Mouse (Mus musculus) lung, embryonic 16.5 days (tissue): ENCODE measurements around the gene Lin37. TPM values are rescaled to one million over a fixed set of nuclear protein-coding genes. Genes with fewer than 3 reads are reported as not detected.

Experiments used
- ATAC-seq: fragments of 200-750 bp; cut with Nextera tagmentation; 2 replicates; pipeline ENCODE4 v1.8.0; 2017; ENCODE audit warnings: low read depth, mild to moderate bottlenecking, moderate library complexity
- H3K27ac ChIP-seq: fragments of 300-500 bp; sonication (generic); 2 replicates; pipeline ENCODE4 v1.5.1; 2014; ENCODE audit warnings: mild to moderate bottlenecking, control low read depth, low read length
- H3K27me3 ChIP-seq: fragments of 300-500 bp; sonication (generic); 2 replicates; pipeline ENCODE4 v1.6.1; 2014; ENCODE audit warnings: low read depth, low read length, mixed read lengths; ENCODE audit not compliant: control insufficient read depth, insufficient read depth
- H3K36me3 ChIP-seq: fragments of 300-500 bp; sonication (generic); 2 replicates; pipeline ENCODE4 v1.6.1; 2014; ENCODE audit warnings: low read length; ENCODE audit not compliant: control insufficient read depth, insufficient read depth
- H3K4me1 ChIP-seq: fragments of 300-500 bp; sonication (generic); replicated peaks from 2 replicates; pipeline ENCODE4 v1.6.1; 2014; ENCODE audit warnings: low read length, mixed read lengths; ENCODE audit not compliant: control insufficient read depth, insufficient read depth
- H3K4me2 ChIP-seq: fragments of 300-500 bp; sonication (generic); 2 replicates; pipeline ENCODE4 v1.6.1; 2014; ENCODE audit warnings: low read depth, low read length, control low read depth
- H3K4me3 ChIP-seq: fragments of 300-500 bp; sonication (generic); 2 replicates; pipeline ENCODE4 v1.5.1; 2014; ENCODE audit warnings: mild to moderate bottlenecking, low read length, control low read depth
- H3K9ac ChIP-seq: fragments of 300-500 bp; sonication (generic); 2 replicates; pipeline ENCODE4 v1.6.1; 2014; ENCODE audit warnings: low read length, control low read depth
- H3K9me3 ChIP-seq: fragments of 300-500 bp; sonication (generic); 2 replicates; pipeline ENCODE4 v1.6.1; 2016; ENCODE audit warnings: low read length; ENCODE audit not compliant: control insufficient read depth
- WGBS: fragments of 180-500 bp; shearing (Covaris S2); extraction: QIAGEN DNeasy Blood & Tissue Kit; methylation state at CpG from one replicate; pipeline ENCODE4 v1.1.7; 2014; 5-methylcytosine and 5-hydroxymethylcytosine counted together
- polyA plus RNA-seq: library from polyadenylated mRNA; unstranded; fragments of >200 nt; fragmentation: Nextera tagmentation; extraction: Ambion mirVana; gene quantifications from 2 replicates; pipeline ENCODE4 v1.2.1, GENCODE M21; 2015

Lin37 gene
- polyA plus RNA-seq, 1 experiment from 2014 or later = 46.1 TPM

DNA sequence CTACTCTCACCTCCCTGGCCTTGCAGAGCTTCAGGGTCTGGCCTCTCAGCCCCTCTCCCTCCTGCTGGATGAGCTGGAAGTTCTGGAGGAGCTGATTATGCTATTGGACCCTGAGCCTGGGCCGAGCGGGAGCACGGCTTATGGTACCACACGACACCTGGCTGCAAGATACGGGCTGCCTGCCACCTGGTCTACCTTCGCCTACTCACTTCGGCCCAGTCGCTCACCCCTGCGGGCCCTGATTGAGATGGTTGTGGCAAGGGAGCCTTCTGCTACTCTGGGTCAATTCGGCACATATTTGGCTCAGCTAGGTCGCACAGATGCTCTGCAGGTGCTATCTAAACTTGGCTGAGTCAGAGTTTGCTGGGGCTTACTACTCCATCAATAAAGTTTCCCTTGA is 7.9 kb upstream of the Lin37 start:
- H3K36me3 ChIP-seq = peaks cover 44% of the 10 kb centered on the region

GRCm38 (mm10) chr7:30566033-30566432 is 6.4 kb upstream of the Lin37 start:
- H3K4me3 ChIP-seq = no peak overlapping the region
- H3K4me2 ChIP-seq = no peak overlapping the region
- H3K4me1 ChIP-seq = peaks cover 8% of the 10 kb centered on the region
- 74% methylated on average over 9 of the region's 9 CpGs for WGBS
- peaks cover 36% of the 10 kb centered on the region for H3K36me3 ChIP-seq
- no peaks in the 10 kb centered on the region for H3K9me3 ChIP-seq
- H3K27ac ChIP-seq = no peak overlapping the region
- no peak overlapping the region for H3K9ac ChIP-seq
- ATAC-seq = no peak
- H3K27me3 ChIP-seq = no peaks in the 10 kb centered on the region

More for the DNA sequence above, 7.9 kb upstream of the Lin37 start:
- Histone ChIP-seq H3K4me3 (no peak overlapping the region), H3K4me1 (peaks cover 5% of the 10 kb centered on the region), H3K4me2 (no peak overlapping the region), H3K9ac (no peak overlapping the region), H3K27ac (no peak overlapping the region), H3K9me3 (no peaks in the 10 kb centered on the region), H3K27me3 (no peaks in the 10 kb centered on the region)
- 83% methylated on average over 11 of the region's 11 CpGs for WGBS
- ATAC-seq = no peak

GRCm38 (mm10) chr7:30564970-30565571 is 5.4 kb upstream of the Lin37 start, which contains the start of gene Igflr1:
Gene Igflr1 (plus strand): TSS chr7:30565427.
- Histone ChIP-seq H3K4me2 (no peak within 1 kb of the TSS), H3K4me3 (no peak within 1 kb of the TSS)
- no peak for ATAC-seq

GRCm38 (mm10) chr7:30563906-30564280 is 4.3 kb upstream of the Lin37 start:
- no peak for ATAC-seq
- peak overlapping the region; percentile 64 for H3K4me2 ChIP-seq
- H3K4me1 ChIP-seq = peaks cover 8% of the 10 kb centered on the region
- H3K27ac ChIP-seq = peak overlapping the region; percentile 97; the same call in 1 of the 2 replicates
- H3K9ac ChIP-seq = peak overlapping the region; percentile 80
- H3K9me3 ChIP-seq = no peaks in the 10 kb centered on the region
- no peaks in the 10 kb centered on the region for H3K27me3 ChIP-seq
- WGBS = 15% methylated on average over 6 of the region's 6 CpGs
- peak overlapping the region; percentile 76 for H3K4me3 ChIP-seq
- peaks cover 17% of the 10 kb centered on the region for H3K36me3 ChIP-seq

More at GRCm38 (mm10) chr7:30564970-30565571, 5.4 kb upstream of the Lin37 start, which contains the start of gene Igflr1:
- Histone ChIP-seq H3K9me3 (no peaks in the 10 kb centered on the region), H3K27ac (no peak within 1 kb of the TSS), H3K27me3 (no peaks in the 10 kb centered on the region), H3K9ac (no peak within 1 kb of the TSS), H3K4me1 (peaks cover 8% of the 10 kb centered on the region), H3K36me3 (peaks cover 29% of the 10 kb centered on the region)
- WGBS = 94% methylated on average over 12 of the region's 12 CpGs

- H3K36me3 ChIP-seq = peaks cover 13% of the 10 kb centered on the region
- peaks cover 13% of the 10 kb centered on the region for H3K4me1 ChIP-seq
- H3K4me2 ChIP-seq = peak within 1 kb of the TSS; percentile 85
- peak within 1 kb of the TSS; percentile 97 for H3K27ac ChIP-seq
- peak; percentile 87 for ATAC-seq
- WGBS = under 1% methylated on average over 45 of the region's 45 CpGs
- H3K4me3 ChIP-seq = peak within 1 kb of the TSS; percentile 76
- H3K9ac ChIP-seq = peak within 1 kb of the TSS; percentile 80
- no peaks in the 10 kb centered on the region for H3K27me3 ChIP-seq
- no peaks in the 10 kb centered on the region for H3K9me3 ChIP-seq
Observed at GRCm38 (mm10) chr7:30563117-30563905, 3.7 kb upstream of the Lin37 start, which contains the start of the genes U2af1l4, Gm49396 and Psenen. Gene U2af1l4 (plus strand): TSS chr7:30563301. Gene Gm49396 (plus strand): TSS chr7:30563344. Gene Psenen (minus strand): TSS chr7:30563627.

DNA sequence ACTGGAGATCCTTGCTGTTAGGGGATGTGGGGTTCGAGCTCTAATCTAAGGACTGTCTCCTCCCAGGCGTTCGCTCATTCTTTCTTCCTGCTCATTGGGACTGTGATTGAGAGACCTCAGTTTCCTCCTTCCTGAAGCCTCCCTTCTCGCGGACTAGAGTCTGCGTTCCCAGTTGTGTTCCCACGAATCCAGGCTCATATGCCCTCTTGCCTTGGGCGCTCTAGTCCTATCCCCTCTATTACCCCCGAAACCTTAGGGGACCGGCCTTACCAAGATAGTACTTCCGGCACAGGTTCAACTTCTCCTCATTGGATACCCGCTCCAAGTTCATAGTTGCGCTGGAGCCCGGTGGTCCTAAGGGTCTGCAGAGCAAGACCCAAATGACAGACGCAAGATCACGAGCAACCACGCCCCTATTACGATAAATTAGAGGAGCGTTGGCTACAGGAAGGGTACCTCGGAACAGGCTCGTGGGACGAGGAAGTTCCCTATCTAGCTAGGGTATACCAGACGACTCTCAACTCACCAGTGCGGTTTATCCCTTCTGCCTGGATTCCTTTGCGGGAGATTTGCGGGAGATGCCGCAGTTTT is 3.0 kb upstream of the Lin37 start:
- no peak for ATAC-seq
- peaks cover 9% of the 10 kb centered on the region; the same call in 1 of the 2 replicates for H3K36me3 ChIP-seq
- H3K4me2 ChIP-seq = peak overlapping the region; percentile 85
- H3K4me1 ChIP-seq = peaks cover 16% of the 10 kb centered on the region
- H3K9ac ChIP-seq = peak overlapping the region; percentile 78
- WGBS = 1% methylated on average over 27 of the region's 27 CpGs
- peak overlapping the region; percentile 76 for H3K4me3 ChIP-seq
- H3K9me3 ChIP-seq = no peaks in the 10 kb centered on the region
- peak overlapping the region; percentile 81 for H3K27ac ChIP-seq
- H3K27me3 ChIP-seq = no peaks in the 10 kb centered on the region

DNA sequence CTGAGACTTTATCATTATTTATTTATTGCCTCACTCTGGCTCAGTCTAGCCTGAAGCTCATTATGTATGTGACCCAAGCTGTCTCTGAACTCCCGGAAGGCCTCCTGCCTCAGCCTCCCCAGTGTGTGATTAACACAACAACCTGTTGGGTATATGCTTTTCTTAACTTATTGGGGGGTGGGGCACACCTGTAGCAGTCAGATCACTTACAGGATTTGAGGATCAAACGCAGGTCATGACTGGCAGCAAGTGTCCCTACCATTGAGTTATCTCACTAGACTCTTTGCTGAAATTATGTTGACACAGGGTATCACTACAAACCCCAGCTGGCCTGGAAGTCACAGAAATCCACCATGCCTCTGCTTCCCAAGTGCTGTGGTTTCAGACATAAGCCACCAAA is 658 bp upstream of the Lin37 start:
- H3K4me3 ChIP-seq = no peak overlapping the region
- no peak overlapping the region; the same call in 1 of the 2 replicates for H3K4me2 ChIP-seq
- no peak for ATAC-seq
- no peak overlapping the region for H3K27ac ChIP-seq
- H3K9ac ChIP-seq = no peak overlapping the region
- WGBS = 60% methylated on average over 2 of the region's 2 CpGs
- H3K4me1 ChIP-seq = peaks cover 16% of the 10 kb centered on the region
- no peaks in the 10 kb centered on the region for H3K27me3 ChIP-seq
- H3K9me3 ChIP-seq = no peaks in the 10 kb centered on the region
- peaks cover 17% of the 10 kb centered on the region for H3K36me3 ChIP-seq

DNA sequence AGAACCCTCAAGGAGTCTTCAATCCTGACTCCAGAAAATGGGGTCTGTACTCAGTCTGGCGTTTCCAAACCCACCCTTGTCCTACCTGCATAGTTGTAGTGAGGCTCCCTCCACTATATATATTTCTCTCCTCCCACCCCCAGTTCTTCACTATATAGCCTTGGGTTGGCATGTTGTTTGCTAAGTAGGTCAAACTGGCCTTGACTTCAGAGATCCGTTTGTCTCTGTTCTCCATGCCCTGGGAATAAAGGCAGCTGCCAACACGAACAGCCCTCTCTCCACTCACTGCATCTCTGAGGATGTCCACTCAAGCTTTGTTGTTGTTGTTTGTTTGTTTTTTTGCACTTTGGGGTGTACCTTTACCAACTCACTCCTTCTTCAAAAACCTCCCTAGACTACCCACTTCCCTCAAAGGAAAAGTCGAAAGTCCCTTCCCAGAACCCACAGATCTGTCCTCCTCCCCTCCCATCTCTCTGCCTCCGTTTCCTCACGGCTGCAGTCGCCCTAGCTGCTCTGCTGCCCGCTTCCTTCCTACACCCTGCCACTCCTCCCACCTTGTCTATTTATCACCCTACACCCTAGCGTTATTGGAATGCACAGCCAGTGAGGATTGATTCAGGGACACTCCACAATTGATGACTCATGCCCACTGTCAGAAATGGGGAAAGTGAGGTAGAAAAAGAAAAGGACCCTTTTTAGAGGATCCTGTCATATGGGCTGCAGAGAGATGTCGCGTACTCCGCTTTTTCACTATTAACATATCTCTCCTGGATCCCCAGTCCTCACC is 789 bp downstream of the Lin37 start:
- H3K27ac ChIP-seq = peak overlapping the region; percentile 44; the same call in 1 of the 2 replicates
- ATAC-seq = no peak
- peak overlapping the region; percentile 71 for H3K4me3 ChIP-seq
- H3K36me3 ChIP-seq = peaks cover 19% of the 10 kb centered on the region
- 12% methylated on average over 12 of the region's 12 CpGs for WGBS
- peak overlapping the region; percentile 83 for H3K9ac ChIP-seq
- no peaks in the 10 kb centered on the region for H3K27me3 ChIP-seq
- H3K4me1 ChIP-seq = peaks cover 11% of the 10 kb centered on the region
- H3K4me2 ChIP-seq = peak overlapping the region; percentile 94
- H3K9me3 ChIP-seq = no peaks in the 10 kb centered on the region
